Mouse (Mus musculus): ENCODE measurements at regions not wholly inside any gene's neighbourhood (a gene's known extent, or its start where the extent isn't known, plus 50 kb on each side); places are given as distances from the start of the nearest gene placed in this dataset.
A peak's percentile ranks its signal among the peaks of the same experiment; 100 is the strongest.

GRCm38 (mm10) chr9:67610696-67611095 lies 51.2 kb upstream of the Tln2 start:
- Histone ChIP-seq H3K9me3 (replicated peaks; ENCODE audit: low read length) (no peaks in the 10 kb centered on the region), H3K27ac (no peak overlapping the region), H3K27me3 (ENCODE audit: insufficient read depth, low read length) (no peaks in the 10 kb centered on the region), H3K4me3 (replicated peaks; ENCODE audit: low read depth, low read length) (no peak overlapping the region), H3K4me2 (ENCODE audit: low read length) (no peak overlapping the region), H3K4me1 (replicated peaks; ENCODE audit: insufficient read depth, low read length) (0 out of 2 replicates have a peak, but pooled peaks cover 13% of the 10 kb centered on the region), H3K36me3 (ENCODE audit: insufficient read depth, low read length) (no peaks in the 10 kb centered on the region), H3K9ac (ENCODE audit: low read depth, low read length) (no peak overlapping the region)
- no peak for DNase-seq (ENCODE audit: low spot score)
- ATAC-seq (replicated peaks; ENCODE audit: low FRiP score, low read depth), result no peak
- WGBS, result 93% methylated on average over 6 of the region's 6 CpGs
- no peak for TF ChIP-seq CTCF (IDR thresholded peaks at IDR 0.05; ENCODE audit: low read depth)

DNA sequence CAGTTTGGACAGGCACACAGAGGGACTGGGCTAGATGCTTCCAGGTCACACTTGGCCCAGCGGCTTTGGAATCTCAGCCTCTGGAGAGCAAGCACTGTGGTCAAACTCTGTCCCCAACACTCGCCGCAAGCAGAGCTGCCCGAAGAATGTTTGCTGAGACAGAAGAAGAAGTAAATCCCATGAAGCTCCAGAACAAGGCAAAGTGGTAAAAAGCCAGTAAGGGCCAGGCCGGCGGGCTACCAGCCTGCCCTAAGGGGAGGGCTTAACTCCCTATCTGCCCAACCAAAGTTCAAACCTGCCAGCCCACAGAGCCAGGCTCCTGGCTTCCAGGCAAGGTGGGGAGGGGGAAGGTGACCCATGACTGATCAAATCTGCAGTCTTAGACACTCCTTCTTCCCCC lies 52.2 kb upstream of the Tln2 start:
- Histone ChIP-seq H3K27me3 (ENCODE audit: insufficient read depth, low read length) (no peaks in the 10 kb centered on the region), H3K9ac (ENCODE audit: low read depth, low read length) (no peak overlapping the region), H3K27ac (no peak overlapping the region), H3K9me3 (replicated peaks; ENCODE audit: low read length) (no peaks in the 10 kb centered on the region), H3K4me2 (ENCODE audit: low read length) (no peak overlapping the region), H3K36me3 (ENCODE audit: insufficient read depth, low read length) (no peaks in the 10 kb centered on the region), H3K4me1 (replicated peaks; ENCODE audit: insufficient read depth, low read length) (0 out of 2 replicates have a peak, but pooled peaks cover 10% of the 10 kb centered on the region), H3K4me3 (replicated peaks; ENCODE audit: low read depth, low read length) (no peak overlapping the region)
- WGBS, result 91% methylated on average over 6 of the region's 6 CpGs
- DNase-seq (ENCODE audit: low spot score) (no peak), ATAC-seq (replicated peaks; ENCODE audit: low FRiP score, low read depth) (no peak)
- no peak for TF ChIP-seq CTCF (IDR thresholded peaks at IDR 0.05; ENCODE audit: low read depth)

- TF ChIP-seq CTCF (IDR thresholded peaks at IDR 0.05; ENCODE audit: low read depth), result no peak
- WGBS, result 94% methylated on average over 2 of the region's 2 CpGs
- H3K27ac ChIP-seq, result no peak overlapping the region
- H3K4me3 ChIP-seq (replicated peaks; ENCODE audit: low read depth, low read length), result no peak overlapping the region
- no peaks in the 10 kb centered on the region for H3K36me3 ChIP-seq (ENCODE audit: insufficient read depth, low read length)
- DNase-seq (ENCODE audit: low spot score) (no peak), ATAC-seq (replicated peaks; ENCODE audit: low FRiP score, low read depth) (no peak)
- H3K9me3 ChIP-seq (replicated peaks; ENCODE audit: low read length), result no peaks in the 10 kb centered on the region
- no peak overlapping the region for H3K9ac ChIP-seq (ENCODE audit: low read depth, low read length)
- H3K4me1 ChIP-seq (replicated peaks; ENCODE audit: insufficient read depth, low read length), result 0 out of 2 replicates have a peak, but pooled peaks cover 10% of the 10 kb centered on the region
- H3K27me3 ChIP-seq (ENCODE audit: insufficient read depth, low read length), result no peaks in the 10 kb centered on the region
- H3K4me2 ChIP-seq (ENCODE audit: low read length), result no peak overlapping the region
Observed at GRCm38 (mm10) chr9:67612101-67612500, 52.6 kb upstream of the Tln2 start.

DNA sequence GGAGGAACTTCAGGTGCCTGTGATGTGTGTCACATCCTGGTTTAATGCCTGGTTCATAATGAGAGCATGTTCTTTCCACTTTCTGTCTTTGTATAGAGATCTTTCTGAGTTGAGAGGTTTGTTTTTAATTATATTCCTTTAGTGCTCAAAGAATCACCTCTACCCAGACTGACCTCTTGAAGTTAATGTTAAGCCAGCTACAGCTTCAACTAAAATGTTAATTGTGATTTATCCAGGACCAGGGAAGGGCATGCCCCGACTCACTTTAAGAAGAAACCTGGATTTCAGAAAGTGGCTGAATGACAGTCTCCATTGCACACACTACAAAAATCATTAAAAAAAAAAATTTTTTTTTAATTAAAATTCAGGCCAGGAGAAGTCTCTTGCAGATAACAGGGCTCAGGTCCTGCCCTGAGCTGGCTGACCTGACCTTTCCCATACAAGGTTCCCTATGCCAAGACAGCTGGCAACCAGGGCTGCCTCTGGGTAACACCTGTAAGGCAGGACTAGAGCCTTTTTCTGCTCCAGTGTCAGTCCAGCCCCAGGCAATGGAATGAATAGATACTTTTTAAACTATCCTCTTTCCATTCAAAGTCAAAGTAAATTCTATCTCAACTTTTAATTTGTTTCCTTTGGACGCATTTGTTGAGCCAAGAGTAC lies 54.7 kb upstream of the Tln2 start:
- DNase-seq (ENCODE audit: low spot score), result no peak
- 76% methylated on average over 2 of the region's 2 CpGs for WGBS
- ATAC-seq (replicated peaks; ENCODE audit: low FRiP score, low read depth), result no peak

DNA sequence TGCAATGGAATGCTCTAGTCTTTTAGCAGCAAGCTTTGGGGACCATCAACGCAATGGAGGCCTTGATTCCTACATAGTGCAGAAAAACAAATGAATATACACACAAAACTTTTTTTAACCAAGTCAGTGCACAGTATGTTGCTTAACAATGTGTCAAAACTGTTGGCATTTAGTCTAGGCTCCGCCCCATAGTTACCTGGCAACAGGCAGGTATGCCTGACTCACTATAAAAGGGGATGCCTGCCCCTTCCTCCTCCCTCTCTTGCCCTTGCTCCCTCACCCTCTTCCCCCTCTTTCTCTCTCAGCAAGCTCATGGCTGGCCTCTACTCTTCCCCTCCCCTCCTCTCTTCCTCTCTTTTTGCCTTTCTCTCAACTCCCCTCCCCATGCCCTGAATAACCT lies 56.7 kb upstream of the Tln2 start:
- DNase-seq (ENCODE audit: low spot score), result no peak
- 88% methylated on average over 2 of the region's 2 CpGs for WGBS
- ATAC-seq (replicated peaks; ENCODE audit: low FRiP score, low read depth), result no peak

More for the DNA sequence above, 54.7 kb upstream of the Tln2 start:
- Histone ChIP-seq H3K4me1 (replicated peaks; ENCODE audit: insufficient read depth, low read length) (0 out of 2 replicates have a peak, but pooled peaks cover 3% of the 10 kb centered on the region), H3K9ac (ENCODE audit: low read depth, low read length) (no peak overlapping the region), H3K27me3 (ENCODE audit: insufficient read depth, low read length) (no peaks in the 10 kb centered on the region), H3K9me3 (replicated peaks; ENCODE audit: low read length) (no peaks in the 10 kb centered on the region), H3K27ac (peak overlapping the region; percentile 25; the same call in 1 of the 2 replicates), H3K4me2 (ENCODE audit: low read length) (no peak overlapping the region), H3K4me3 (replicated peaks; ENCODE audit: low read depth, low read length) (no peak overlapping the region), H3K36me3 (ENCODE audit: insufficient read depth, low read length) (no peaks in the 10 kb centered on the region)
- TF ChIP-seq CTCF (IDR thresholded peaks at IDR 0.05; ENCODE audit: low read depth), result no peak

DNA sequence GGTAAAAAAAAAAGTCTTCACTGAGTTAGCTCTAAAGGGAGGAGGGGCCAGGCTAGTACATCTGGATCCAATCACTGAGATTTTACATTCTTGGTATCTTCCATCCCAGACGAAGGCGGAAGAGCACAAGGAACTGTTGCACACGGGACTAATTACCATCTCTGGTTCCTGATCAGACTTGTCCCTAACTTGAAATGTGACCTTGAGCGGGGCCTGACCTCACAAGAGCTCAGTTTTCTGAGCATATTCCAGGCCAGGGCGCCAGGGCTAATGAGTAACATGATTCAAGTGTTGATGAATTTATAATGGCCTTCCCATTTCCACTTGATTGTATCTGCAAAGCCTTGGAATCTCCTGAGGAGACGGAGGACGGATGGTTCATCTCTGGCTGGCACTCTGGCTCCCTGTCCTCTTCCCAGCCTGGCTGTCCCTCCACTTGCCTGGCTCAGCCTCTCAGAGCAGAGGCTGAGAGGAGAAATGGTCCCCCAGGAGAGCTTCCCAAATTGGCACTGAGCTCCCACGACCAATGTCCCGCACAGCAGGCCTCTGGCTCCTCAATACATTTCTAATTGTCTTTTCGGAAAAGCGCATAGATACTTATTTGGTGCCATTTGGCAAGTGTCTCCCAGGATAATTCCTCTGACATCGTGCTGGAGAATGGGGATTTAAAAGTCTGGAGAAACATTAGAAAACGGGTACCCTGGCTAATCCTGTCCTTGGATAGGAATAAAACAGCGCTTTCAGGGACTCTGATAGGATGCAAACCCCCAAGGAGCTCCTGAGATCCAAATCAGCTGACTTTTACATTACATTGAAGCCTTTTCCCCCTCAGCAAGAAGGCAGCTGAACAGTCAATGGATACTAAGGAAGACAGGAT lies 58.1 kb upstream of the Tln2 start:
- no peak for TF ChIP-seq CTCF (IDR thresholded peaks at IDR 0.05; ENCODE audit: low read depth)
- no peaks in the 10 kb centered on the region for H3K36me3 ChIP-seq (ENCODE audit: insufficient read depth, low read length)
- 0 out of 2 replicates have a peak, but pooled peaks cover 3% of the 10 kb centered on the region for H3K4me1 ChIP-seq (replicated peaks; ENCODE audit: insufficient read depth, low read length)
- ATAC-seq (replicated peaks; ENCODE audit: low FRiP score, low read depth) (0 out of 2 replicates have a peak, but pooled peaks have one; percentile 10), DNase-seq (ENCODE audit: low spot score) (peak; percentile 46)
- peak overlapping the region; percentile 43; the same call in 1 of the 2 replicates for H3K27ac ChIP-seq
- H3K4me2 ChIP-seq (ENCODE audit: low read length), result no peak overlapping the region
- 48% methylated on average over 14 of the region's 14 CpGs for WGBS
- no peak overlapping the region for H3K4me3 ChIP-seq (replicated peaks; ENCODE audit: low read depth, low read length)
- no peaks in the 10 kb centered on the region for H3K27me3 ChIP-seq (ENCODE audit: insufficient read depth, low read length)
- no peaks in the 10 kb centered on the region for H3K9me3 ChIP-seq (replicated peaks; ENCODE audit: low read length)
- no peak overlapping the region for H3K9ac ChIP-seq (ENCODE audit: low read depth, low read length)

More for the DNA sequence above, 56.7 kb upstream of the Tln2 start:
- H3K27ac ChIP-seq, result 0 out of 2 replicates have a peak overlapping the region, but pooled peaks have one; percentile 43
- no peak overlapping the region for H3K9ac ChIP-seq (ENCODE audit: low read depth, low read length)
- TF ChIP-seq CTCF (IDR thresholded peaks at IDR 0.05; ENCODE audit: low read depth), result no peak
- H3K27me3 ChIP-seq (ENCODE audit: insufficient read depth, low read length), result no peaks in the 10 kb centered on the region
- H3K4me3 ChIP-seq (replicated peaks; ENCODE audit: low read depth, low read length), result no peak overlapping the region
- no peak overlapping the region for H3K4me2 ChIP-seq (ENCODE audit: low read length)
- H3K4me1 ChIP-seq (replicated peaks; ENCODE audit: insufficient read depth, low read length), result 0 out of 2 replicates have a peak, but pooled peaks cover 3% of the 10 kb centered on the region
- no peaks in the 10 kb centered on the region for H3K36me3 ChIP-seq (ENCODE audit: insufficient read depth, low read length)
- H3K9me3 ChIP-seq (replicated peaks; ENCODE audit: low read length), result no peaks in the 10 kb centered on the region
